Mouse (Mus musculus) CD4-positive naive resting alpha-beta T cell, adult 57 days (primary cell): ENCODE measurements around the gene Nsa2. TPM values are rescaled to one million over a fixed set of nuclear protein-coding genes. Genes with fewer than 3 reads are reported as not detected.

Experiments
- total RNA-seq: library from RNA; stranded (reverse); gene quantifications from one replicate; pipeline ENCODE4 v1.2.4, GENCODE M21; 2023

Gene Nsa2
- 163 TPM for total RNA-seq

GRCm38 (mm10) chr13:97137466-97138400, at the start of gene Nsa2, which contains the start of gene Gfm2:
Gene Nsa2, minus strand, starts transcription at chr13:97137937.
Gene Gfm2, plus strand, starts transcription at chr13:97137937.

DNA sequence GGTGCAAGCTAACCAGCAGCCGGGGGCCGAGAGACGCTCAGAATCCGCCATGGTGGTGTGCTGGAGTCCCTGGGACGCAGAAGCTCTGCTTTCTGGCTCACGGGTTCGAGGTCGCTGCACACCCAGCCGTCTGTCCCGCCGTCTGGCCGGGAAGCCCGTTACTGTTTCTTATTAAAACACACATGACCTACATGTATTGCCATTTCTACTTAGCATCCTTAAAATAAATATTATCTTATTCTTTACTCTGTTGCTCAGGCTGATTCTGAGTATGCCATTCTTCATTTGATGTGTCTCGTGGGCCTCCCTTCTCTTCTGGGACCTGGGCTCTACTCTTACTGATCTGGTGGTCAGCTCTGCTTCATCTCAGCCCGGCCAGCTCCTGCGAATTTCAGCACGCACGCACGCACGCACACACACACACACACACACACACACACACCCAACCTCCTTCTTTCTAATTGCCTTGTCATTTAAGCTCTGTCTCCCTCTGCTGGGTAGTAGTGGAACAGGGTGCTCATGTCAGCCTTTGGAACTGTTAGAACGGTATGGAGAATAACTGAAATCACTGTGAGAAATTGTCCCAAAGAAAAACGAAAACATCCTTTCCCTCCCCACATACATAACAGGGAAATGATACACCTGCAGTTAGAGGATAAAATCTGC, 38.4 kb downstream of the Nsa2 start, which contains the start of gene Gm6169:
Gene Gm6169 (minus strand): TSS at position 51 of the 666 bp plus-strand sequence.

Other genes with a start within 250 kb of the Nsa2 start
- gene Gcnt4, start 213.2 kb downstream of the Nsa2 start, total RNA-seq: not detected
- not detected for gene 1700029F12Rik, start 103.6 kb downstream of the Nsa2 start, total RNA-seq
- gene Fam169a, start 70.7 kb downstream of the Nsa2 start, total RNA-seq: not detected
- gene Gm6169, start 38.7 kb downstream of the Nsa2 start, total RNA-seq: 4.4 TPM
- 31.5 TPM for gene Gfm2, start within 50 bp of the Nsa2 start, total RNA-seq
- gene Hexb, start 60.4 kb upstream of the Nsa2 start, total RNA-seq: 33.8 TPM
- 31.0 TPM for gene Enc1, start 103.2 kb upstream of the Nsa2 start, total RNA-seq